Mouse (Mus musculus) adrenal gland, adult (tissue): Measurements from ENCODE around the gene Best3.
A peak's percentile ranks its signal among the peaks of the same experiment; 100 is the strongest.

Source experiments
- DNase-seq, 2 experiments: peaks; one replicate each; pipeline ENCODE4 v3.0.0; 2022 to 2023; ENCODE audit warnings: low spot score in 1 of 2; ENCODE audit not compliant: inconsistent age in 2 of 2

Gene Best3

DNA sequence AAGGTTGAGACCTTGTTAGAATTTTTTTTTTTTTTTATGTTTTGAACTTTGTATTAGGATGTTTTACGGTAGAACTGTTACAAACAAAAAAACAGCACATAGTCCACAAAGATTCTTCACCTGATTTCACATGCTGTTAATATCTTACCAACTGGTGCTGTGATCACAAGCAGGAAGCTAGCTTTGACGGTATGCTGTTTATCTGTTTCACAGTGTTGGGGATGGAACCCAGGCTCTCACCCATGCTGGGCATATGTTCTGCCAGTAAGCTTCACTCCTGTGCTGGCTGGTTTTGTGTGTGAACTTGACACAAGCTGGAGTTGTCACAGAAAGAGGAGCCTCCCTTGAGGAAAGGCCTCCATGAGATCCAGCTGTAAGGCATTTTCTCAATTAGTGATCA, 8.3 kb upstream of the Best3 start:
- no peak for DNase-seq

GRCm38 (mm10) chr10:116978841-116979240, 7.3 kb upstream of the Best3 start:
- peak in 1 of 2 experiments; percentile 61 for DNase-seq

DNA sequence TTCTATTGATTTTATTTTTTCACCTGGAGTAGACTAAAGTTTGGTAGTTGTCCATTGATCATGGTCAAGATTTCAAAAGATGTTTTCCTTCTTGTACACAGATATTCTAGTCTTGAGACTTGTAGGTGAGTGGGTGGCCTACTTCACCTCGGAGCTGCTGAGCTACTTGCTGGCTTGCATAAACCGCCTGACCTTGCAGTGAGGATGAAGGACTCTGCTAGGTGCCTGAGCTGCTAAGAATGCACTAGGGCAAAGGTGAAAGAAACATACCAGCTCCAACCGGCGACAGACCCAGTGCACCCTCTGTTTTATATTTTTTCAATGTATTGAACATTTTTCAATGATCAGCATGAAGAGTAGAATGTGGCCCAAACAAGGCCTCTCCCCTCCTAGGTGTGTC, 5.8 kb upstream of the Best3 start:
- no peak for DNase-seq

- peak; percentile 29 to 66 for DNase-seq
Measured at GRCm38 (mm10) chr10:116980888-116981287, 5.2 kb upstream of the Best3 start.

GRCm38 (mm10) chr10:116982526-116982925, 3.6 kb upstream of the Best3 start:
- DNase-seq: no peak

DNA sequence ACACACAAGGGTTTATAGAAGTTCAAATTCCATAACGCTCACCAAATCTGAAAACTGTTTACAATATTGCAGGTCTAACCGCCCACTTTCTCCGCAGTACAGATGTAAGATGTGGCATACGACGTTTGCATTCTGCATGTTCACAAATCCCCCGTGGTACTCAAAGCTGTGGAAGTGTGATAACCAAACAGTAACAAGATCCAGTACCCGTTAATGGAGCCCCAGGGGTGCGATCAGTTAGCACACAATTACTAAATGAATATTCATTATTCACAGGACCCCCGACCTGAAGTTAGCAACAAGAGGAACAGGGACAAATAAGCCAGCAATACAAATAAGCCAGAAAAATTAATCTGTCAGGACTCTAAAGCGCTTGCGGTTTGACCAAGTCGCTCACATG, 1.3 kb upstream of the Best3 start:
- DNase-seq: no peak

- no peak for DNase-seq
Measured at GRCm38 (mm10) chr10:116993971-116994370, 7.9 kb downstream of the Best3 start.

DNA sequence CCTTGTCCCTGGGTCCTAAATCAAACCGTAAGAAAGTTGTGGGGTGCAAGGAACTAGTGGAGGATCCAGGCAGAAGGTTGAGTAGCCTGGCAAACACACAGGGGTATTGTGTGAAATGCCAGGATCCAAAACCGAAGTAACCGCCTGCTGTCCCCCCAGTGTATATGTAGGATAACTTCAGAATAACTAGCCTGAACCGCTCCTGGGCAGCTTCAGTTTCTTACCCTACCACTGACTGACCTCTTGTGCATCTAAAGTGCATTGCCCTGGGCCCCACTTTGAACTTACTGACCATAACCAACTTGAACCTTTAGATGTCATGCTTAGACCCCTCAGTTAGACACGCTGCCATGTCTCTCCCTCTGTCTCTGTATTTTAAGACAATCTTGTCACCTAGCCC, 9.0 kb downstream of the Best3 start:
- DNase-seq: no peak

DNA sequence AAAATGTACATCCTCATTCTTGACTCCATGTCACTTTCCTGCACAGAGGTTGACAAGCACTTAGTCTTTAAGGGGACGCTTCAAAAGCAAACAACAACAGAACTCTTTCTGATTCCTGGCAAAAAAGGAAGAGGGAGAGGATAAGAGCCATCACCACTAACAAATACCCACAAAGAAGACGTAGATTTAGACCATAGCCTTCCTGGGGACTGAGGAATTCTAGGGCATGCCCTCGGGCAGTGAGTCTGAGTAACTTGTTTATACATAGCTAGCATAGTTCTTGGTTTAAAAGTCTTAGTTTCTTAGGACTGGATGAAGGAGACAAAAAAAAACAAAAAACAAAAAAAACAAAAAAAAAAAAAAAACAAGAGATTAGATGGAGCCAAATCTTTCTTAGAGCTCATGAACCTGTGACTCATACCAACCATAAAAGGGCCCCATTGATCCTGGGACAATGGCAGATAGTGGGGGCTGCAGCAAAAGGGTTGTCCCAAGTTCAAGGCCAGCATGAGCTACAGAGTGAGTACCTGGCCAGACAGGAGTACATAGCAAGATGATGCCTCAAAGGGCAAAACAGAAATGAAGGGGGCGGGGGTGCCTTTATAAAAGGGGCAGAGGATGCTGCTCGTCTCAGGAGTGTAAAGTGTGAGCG, 9.6 kb downstream of the Best3 start:
- DNase-seq: no peak

DNA sequence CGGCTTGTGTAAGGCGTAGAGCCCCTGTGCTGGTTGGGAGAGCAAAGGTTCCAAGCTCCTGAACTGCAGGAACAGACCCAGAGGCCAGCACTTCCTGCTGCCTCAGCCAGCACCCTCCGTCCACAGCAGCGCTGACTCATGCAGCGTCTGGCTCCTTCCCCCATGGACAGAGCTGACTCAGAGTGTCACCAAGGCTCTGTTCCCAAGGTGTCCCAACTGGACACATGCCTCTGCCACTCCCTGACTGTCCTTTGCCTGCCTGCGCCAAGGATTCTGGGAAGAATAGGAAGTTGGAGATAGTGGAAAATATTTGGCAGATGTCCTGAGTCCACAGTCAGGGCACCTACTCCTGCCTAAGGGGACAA, 10.1 kb downstream of the Best3 start:
- peak; percentile 93 to 95 for DNase-seq

DNA sequence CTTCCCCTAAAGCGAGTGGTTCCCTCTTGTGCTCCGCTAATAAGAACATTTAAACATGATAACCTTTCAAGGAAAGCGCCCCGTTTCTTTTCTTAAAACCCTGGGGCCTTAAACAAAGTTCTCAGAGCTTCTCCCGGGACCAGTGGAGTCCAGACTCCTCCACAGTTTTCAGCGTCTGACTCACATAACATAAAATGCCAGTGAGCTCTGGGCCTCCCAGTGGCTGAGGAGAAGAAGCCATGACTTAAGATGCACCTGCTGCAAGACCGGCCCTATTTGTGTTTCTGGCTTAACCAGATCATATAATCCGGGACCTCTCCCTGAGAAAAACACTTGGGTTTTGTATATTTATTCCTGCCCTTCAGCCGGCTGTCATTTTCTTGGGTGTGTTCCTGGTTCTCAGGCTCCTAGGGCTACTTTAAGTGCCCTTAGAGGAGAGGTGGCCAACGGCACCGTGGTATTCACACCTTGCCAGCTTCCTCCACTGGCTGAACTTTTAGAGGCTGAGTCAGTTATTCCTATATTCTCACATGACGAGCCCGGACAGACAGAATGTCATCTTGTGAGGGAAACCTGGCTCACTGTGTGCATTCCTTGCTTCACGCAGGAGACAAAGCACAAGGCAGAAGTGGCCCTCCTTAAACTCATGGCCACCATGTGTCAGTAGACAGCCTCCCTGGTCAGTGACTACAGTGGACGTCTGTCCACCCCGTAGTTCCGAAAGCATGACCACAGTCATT, 12.8 kb downstream of the Best3 start:
- DNase-seq: no peak

GRCm38 (mm10) chr10:117000975-117001374, 14.9 kb downstream of the Best3 start:
- DNase-seq: peak; percentile 64 to 78

DNA sequence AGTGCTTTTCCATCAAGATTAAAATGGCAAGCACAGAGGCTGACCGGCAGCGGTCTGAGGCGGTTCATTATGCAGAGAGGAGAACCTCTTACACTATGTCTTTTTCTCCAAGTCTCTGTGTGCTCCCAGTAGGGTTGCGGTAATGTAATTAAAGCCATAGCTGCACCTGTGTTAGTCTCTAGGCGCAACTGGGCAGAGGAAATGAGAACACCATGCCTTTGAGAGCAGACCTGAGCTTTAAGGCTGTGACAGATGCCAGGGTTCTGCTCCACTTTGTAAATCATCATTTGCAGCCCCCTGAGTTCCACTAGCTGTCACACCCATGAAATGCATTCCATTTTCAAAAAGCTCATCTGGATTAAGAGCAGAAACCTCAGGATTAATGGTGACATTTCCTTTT, 18.6 kb downstream of the Best3 start:
- no peak for DNase-seq

DNA sequence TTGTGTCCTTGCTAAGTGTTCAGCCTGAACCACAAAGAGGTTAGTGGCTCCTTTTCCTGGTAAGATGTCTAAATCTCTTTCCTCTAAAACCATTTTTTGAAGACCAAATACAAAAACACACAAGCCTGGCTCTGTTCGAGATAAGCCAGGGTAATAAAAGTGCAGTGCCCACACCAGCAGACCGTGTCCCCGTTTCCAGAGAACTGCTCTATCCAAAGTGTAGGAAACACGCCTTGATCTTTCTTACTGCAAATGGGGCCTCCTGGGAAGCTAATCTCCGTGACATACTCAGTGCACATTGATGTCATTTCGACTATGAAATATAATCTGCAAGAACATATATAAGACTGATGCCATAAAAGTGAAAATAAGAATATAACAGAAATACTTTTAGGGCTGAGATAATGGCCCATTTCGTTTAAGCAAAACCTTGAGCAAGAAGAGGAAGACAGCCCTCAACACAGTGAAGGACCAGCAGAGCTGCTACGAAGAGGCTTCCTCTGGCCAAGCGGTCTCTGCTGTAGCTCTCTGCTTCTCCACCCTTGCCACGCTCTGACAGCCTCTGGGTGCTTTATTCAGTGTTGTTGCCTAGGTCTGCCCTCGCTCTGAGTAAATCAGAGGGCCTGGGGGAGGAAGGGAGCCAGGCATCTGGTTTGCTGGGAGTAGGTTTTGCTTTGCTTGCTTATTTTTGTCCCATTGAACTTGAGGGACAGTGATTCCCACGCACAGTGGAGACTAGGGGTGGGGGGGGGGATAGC, 19.8 kb downstream of the Best3 start:
- no peak for DNase-seq

GRCm38 (mm10) chr10:117009691-117010090, 23.6 kb downstream of the Best3 start:
- DNase-seq: no peak

DNA sequence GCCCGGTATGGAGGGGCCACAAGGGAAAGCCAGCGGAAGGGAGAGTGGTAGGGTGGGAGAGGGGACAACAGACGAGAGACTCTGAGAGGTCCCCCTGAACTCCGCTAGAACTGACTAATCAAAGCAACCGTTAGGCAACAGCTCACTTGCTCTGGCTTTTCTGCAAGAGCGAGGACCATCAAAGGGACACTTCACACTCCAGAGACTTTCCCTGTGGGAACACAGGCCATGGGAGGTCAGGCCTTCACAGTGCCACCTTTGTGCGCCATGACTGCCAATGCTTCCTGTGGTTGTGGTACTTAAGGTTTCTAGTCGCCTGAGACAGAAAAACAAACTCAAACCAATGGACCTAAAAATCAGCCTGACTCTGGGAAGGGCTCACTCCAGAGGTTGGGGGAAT, 24.9 kb downstream of the Best3 start:
- no peak for DNase-seq

GRCm38 (mm10) chr10:117013689-117014390, 27.7 kb downstream of the Best3 start:
- DNase-seq: peak in 1 of 2 experiments; percentile 50

GRCm38 (mm10) chr10:117014565-117014964, 28.5 kb downstream of the Best3 start:
- DNase-seq: no peak

DNA sequence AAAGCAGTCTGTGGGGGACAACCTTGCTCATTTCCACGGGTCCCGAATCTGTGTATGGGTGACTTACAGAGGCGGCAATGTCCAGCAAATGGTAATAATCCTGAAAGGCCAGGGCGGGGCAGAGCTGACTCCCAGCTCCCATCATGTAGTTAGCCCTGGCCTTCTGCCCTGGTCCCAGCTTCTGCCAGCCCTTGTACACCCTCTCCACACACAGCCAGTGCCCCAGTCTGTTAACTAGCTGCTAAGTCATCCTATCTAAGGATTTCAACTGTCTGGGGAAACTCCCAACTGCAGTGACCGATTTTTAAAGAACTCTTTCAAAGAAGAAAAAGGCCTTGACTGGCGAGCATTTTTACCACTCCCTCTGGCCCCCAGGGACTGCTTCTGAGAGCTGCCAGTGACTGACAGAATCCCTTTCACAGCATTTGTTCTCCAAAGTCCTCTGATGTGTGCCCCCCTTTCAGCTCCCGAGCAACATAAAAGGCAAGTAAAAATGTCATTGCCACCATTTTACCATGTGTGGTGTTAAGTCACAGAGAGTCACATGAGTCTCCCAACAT, 32.2 kb downstream of the Best3 start:
- DNase-seq: no peak

DNA sequence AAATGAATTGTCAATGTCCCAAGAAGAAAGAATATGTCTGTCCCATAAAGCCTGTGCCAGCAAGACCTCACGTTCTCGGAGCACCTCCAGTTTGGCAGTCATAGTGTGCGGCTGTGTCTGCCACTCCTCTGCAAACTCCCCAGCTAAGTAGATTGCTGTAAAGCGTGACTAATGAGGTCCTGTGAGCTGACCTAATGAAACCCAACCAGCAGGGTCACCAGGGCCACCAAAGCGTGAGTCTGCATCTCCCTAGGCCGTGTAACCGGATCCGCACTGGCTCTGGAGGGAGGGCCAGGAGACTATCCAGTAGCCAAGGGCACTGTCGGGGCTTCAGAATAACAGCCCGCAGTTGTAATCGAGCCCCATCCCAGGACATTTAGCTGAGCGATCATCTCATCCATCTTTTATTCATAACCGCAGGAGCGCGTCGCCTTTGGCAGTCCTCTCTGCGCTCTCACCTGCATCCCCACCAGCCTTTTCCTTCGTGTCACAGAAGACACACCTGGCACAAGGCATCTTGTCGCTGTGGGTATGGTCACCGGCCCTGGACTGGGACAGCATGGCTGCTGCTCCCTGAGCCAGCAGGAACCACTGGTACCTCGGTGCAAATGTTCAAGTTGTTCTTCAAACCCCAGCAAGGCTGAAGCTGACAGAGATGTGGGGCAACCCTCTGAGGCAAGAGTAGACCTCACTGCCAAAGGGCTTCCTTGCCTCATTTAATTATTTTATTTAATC, 35.1 kb downstream of the Best3 start:
- no peak for DNase-seq
